Mouse (Mus musculus): ENCODE measurements around the gene Slc9a1. TPM values are rescaled to one million over a fixed set of nuclear protein-coding genes. Genes with fewer than 3 reads are reported as not detected.

Slc9a1 gene
- polyA plus RNA-seq, 1 experiment from 2014 or later: 8.0 TPM

GRCm38 (mm10) chr4:133379861-133380260 lies 10.4 kb downstream of the Slc9a1 start:
- peaks cover 61% of the 10 kb centered on the region for H3K4me1 ChIP-seq (replicated peaks)
- no peaks in the 10 kb centered on the region for H3K27me3 ChIP-seq (ENCODE audit: insufficient read depth, poor library complexity, severe bottlenecking)
- peaks cover 23% of the 10 kb centered on the region for H3K36me3 ChIP-seq
- no peak for DNase-seq (ENCODE audit: low spot score)
- H3K9me3 ChIP-seq: no peaks in the 10 kb centered on the region
- no peak overlapping the region for H3K4me3 ChIP-seq
- H3K27ac ChIP-seq: 0 out of 2 replicates have a peak overlapping the region, but pooled peaks have one; percentile 29
- 74% methylated on average over 3 of the region's 3 CpGs for WGBS

- H3K36me3 ChIP-seq: peaks cover 24% of the 10 kb centered on the region
- H3K27me3 ChIP-seq (ENCODE audit: insufficient read depth, poor library complexity, severe bottlenecking): no peaks in the 10 kb centered on the region
- 50% methylated on average over 6 of the region's 6 CpGs for WGBS
- no peak for DNase-seq (ENCODE audit: low spot score)
- H3K9me3 ChIP-seq: no peaks in the 10 kb centered on the region
- no peak overlapping the region for H3K27ac ChIP-seq
- H3K4me1 ChIP-seq (replicated peaks): peaks cover 57% of the 10 kb centered on the region
- no peak overlapping the region for H3K4me3 ChIP-seq
These were observed 11.0 kb downstream of the Slc9a1 start for GRCm38 (mm10) chr4:133380532-133380931.

GRCm38 (mm10) chr4:133381141-133381540 lies 11.6 kb downstream of the Slc9a1 start:
- no peak for DNase-seq (ENCODE audit: low spot score)
- Histone ChIP-seq H3K27ac (no peak overlapping the region), H3K27me3 (ENCODE audit: insufficient read depth, poor library complexity, severe bottlenecking) (no peaks in the 10 kb centered on the region), H3K4me1 (replicated peaks) (peaks cover 51% of the 10 kb centered on the region), H3K36me3 (peaks cover 27% of the 10 kb centered on the region), H3K4me3 (no peak overlapping the region), H3K9me3 (no peaks in the 10 kb centered on the region)
- 75% methylated on average over 8 of the region's 8 CpGs for WGBS

GRCm38 (mm10) chr4:133386061-133386797 lies 16.7 kb downstream of the Slc9a1 start:
- no peak overlapping the region for H3K27ac ChIP-seq
- H3K36me3 ChIP-seq: peaks cover 28% of the 10 kb centered on the region
- WGBS: 75% methylated on average over 7 of the region's 7 CpGs
- DNase-seq (ENCODE audit: low spot score): no peak
- no peaks in the 10 kb centered on the region for H3K9me3 ChIP-seq
- no peaks in the 10 kb centered on the region for H3K27me3 ChIP-seq (ENCODE audit: insufficient read depth, poor library complexity, severe bottlenecking)
- H3K4me1 ChIP-seq (replicated peaks): peaks cover 16% of the 10 kb centered on the region
- no peak overlapping the region for H3K4me3 ChIP-seq

- H3K4me3 ChIP-seq: no peak overlapping the region
- H3K27ac ChIP-seq: no peak overlapping the region
- peaks cover 17% of the 10 kb centered on the region for H3K4me1 ChIP-seq (replicated peaks)
- DNase-seq (ENCODE audit: low spot score): no peak
- no peaks in the 10 kb centered on the region for H3K27me3 ChIP-seq (ENCODE audit: insufficient read depth, poor library complexity, severe bottlenecking)
- H3K9me3 ChIP-seq: no peaks in the 10 kb centered on the region
- H3K36me3 ChIP-seq: peaks cover 20% of the 10 kb centered on the region
These were observed 17.5 kb downstream of the Slc9a1 start for GRCm38 (mm10) chr4:133387053-133387452.

GRCm38 (mm10) chr4:133388781-133389552 lies 19.5 kb downstream of the Slc9a1 start:
- no peak overlapping the region; the same call in 1 of the 2 replicates for H3K27ac ChIP-seq
- WGBS: 92% methylated on average over 16 of the region's 16 CpGs
- no peak for DNase-seq (ENCODE audit: low spot score)

GRCm38 (mm10) chr4:133390042-133390441 lies 20.5 kb downstream of the Slc9a1 start:
- no peaks in the 10 kb centered on the region for H3K27me3 ChIP-seq (ENCODE audit: insufficient read depth, poor library complexity, severe bottlenecking)
- H3K27ac ChIP-seq: 0 out of 2 replicates have a peak overlapping the region, but pooled peaks have one; percentile 40
- peaks cover 25% of the 10 kb centered on the region for H3K4me1 ChIP-seq (replicated peaks)
- no peak overlapping the region for H3K4me3 ChIP-seq
- H3K36me3 ChIP-seq: peaks cover 9% of the 10 kb centered on the region; the same call in 1 of the 2 replicates
- no peak for DNase-seq (ENCODE audit: low spot score)
- H3K9me3 ChIP-seq: no peaks in the 10 kb centered on the region
- WGBS: 93% methylated on average over 2 of the region's 2 CpGs

More at GRCm38 (mm10) chr4:133388781-133389552, 19.5 kb downstream of the Slc9a1 start:
- no peak overlapping the region for H3K4me3 ChIP-seq
- H3K36me3 ChIP-seq: peaks cover 13% of the 10 kb centered on the region; the same call in 1 of the 2 replicates
- no peaks in the 10 kb centered on the region for H3K9me3 ChIP-seq
- peaks cover 17% of the 10 kb centered on the region for H3K4me1 ChIP-seq (replicated peaks)
- H3K27me3 ChIP-seq (ENCODE audit: insufficient read depth, poor library complexity, severe bottlenecking): no peaks in the 10 kb centered on the region

GRCm38 (mm10) chr4:133390585-133390984 lies 21.1 kb downstream of the Slc9a1 start:
- 92% methylated on average over 6 of the region's 6 CpGs for WGBS
- H3K27ac ChIP-seq: no peak overlapping the region

GRCm38 (mm10) chr4:133391185-133392040 lies 21.9 kb downstream of the Slc9a1 start:
- H3K27me3 ChIP-seq (ENCODE audit: insufficient read depth, poor library complexity, severe bottlenecking): no peaks in the 10 kb centered on the region
- no peak overlapping the region for H3K4me3 ChIP-seq
- H3K27ac ChIP-seq: no peak overlapping the region
- 0 out of 2 replicates have a peak, but pooled peaks cover 3% of the 10 kb centered on the region for H3K36me3 ChIP-seq
- DNase-seq (ENCODE audit: low spot score): no peak
- WGBS: 84% methylated on average over 18 of the region's 18 CpGs
- peaks cover 39% of the 10 kb centered on the region for H3K4me1 ChIP-seq (replicated peaks)
- no peaks in the 10 kb centered on the region for H3K9me3 ChIP-seq

More at GRCm38 (mm10) chr4:133390585-133390984, 21.1 kb downstream of the Slc9a1 start:
- Histone ChIP-seq H3K4me1 (replicated peaks) (peaks cover 31% of the 10 kb centered on the region), H3K27me3 (ENCODE audit: insufficient read depth, poor library complexity, severe bottlenecking) (no peaks in the 10 kb centered on the region), H3K9me3 (no peaks in the 10 kb centered on the region), H3K4me3 (no peak overlapping the region), H3K36me3 (peaks cover 5% of the 10 kb centered on the region; the same call in 1 of the 2 replicates)
- DNase-seq (ENCODE audit: low spot score): no peak

GRCm38 (mm10) chr4:133394981-133395573 lies 25.6 kb downstream of the Slc9a1 start:
- Histone ChIP-seq H3K27ac (peak overlapping the region; percentile 46), H3K4me3 (no peak overlapping the region), H3K4me1 (replicated peaks) (peaks cover 64% of the 10 kb centered on the region), H3K36me3 (0 out of 2 replicates have a peak, but pooled peaks cover 2% of the 10 kb centered on the region), H3K9me3 (no peaks in the 10 kb centered on the region), H3K27me3 (ENCODE audit: insufficient read depth, poor library complexity, severe bottlenecking) (no peaks in the 10 kb centered on the region)
- no peak for DNase-seq (ENCODE audit: low spot score)
- WGBS: 82% methylated on average over 4 of the region's 4 CpGs

- no peaks in the 10 kb centered on the region for H3K9me3 ChIP-seq
- 76% methylated on average over 2 of the region's 2 CpGs for WGBS
- DNase-seq (ENCODE audit: low spot score): no peak
- H3K4me1 ChIP-seq (replicated peaks): peaks cover 65% of the 10 kb centered on the region
- H3K4me3 ChIP-seq: no peak overlapping the region
- H3K36me3 ChIP-seq: no peaks in the 10 kb centered on the region
- H3K27me3 ChIP-seq (ENCODE audit: insufficient read depth, poor library complexity, severe bottlenecking): no peaks in the 10 kb centered on the region
- peak overlapping the region; percentile 46 for H3K27ac ChIP-seq
These were observed 26.6 kb downstream of the Slc9a1 start for GRCm38 (mm10) chr4:133396079-133396478.

- Histone ChIP-seq H3K4me1 (replicated peaks) (peaks cover 62% of the 10 kb centered on the region), H3K27ac (peak overlapping the region; percentile 40; the same call in 1 of the 2 replicates), H3K27me3 (ENCODE audit: insufficient read depth, poor library complexity, severe bottlenecking) (no peaks in the 10 kb centered on the region), H3K36me3 (no peaks in the 10 kb centered on the region), H3K9me3 (no peaks in the 10 kb centered on the region), H3K4me3 (no peak overlapping the region)
- WGBS: 35% methylated on average over 5 of the region's 5 CpGs
- no peak for DNase-seq (ENCODE audit: low spot score)
These were observed 27.8 kb downstream of the Slc9a1 start for GRCm38 (mm10) chr4:133397299-133397698.

Data from hindbrain, embryonic 10.5 days (tissue).